Mouse (Mus musculus) skeletal muscle tissue, adult 2 months (tissue): ENCODE measurements at regions not wholly inside any gene's neighbourhood (a gene's known extent, or its start where the extent isn't known, plus 50 kb on each side); places are given as distances from the start of the nearest gene placed in this dataset.
A peak's percentile ranks its signal among the peaks of the same experiment; 100 is the strongest.
"Not testable (repeated sequence)": the region's sequence is repeated elsewhere in the genome, so short reads cannot be mapped to it uniquely, and the experiment has no call there.

Experiments used
- DNase-seq: peaks from one replicate; pipeline ENCODE4 v3.0.0-alpha.2; 2012; ENCODE audit warnings: low read depth, low spot score

DNA sequence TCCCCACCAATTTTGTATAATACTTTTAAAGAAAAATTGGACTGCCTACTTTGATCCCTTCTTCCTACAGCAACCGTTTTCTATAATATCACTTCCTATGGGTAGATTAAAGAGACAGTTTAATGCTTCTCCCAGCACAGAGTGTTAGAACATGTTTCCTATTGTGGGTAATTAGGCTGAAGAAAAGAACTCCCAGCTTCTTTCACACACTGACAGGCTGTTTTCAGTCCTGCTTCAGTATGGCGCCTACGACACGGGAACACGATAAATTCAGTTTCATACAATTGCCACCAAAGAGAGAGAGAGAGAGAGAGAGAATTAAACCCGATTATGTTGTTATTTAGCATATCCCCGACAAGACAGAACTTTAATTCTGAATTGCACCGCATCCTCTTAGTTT is 644.5 kb upstream of the Gm19410 start:
- DNase-seq, result no peak

DNA sequence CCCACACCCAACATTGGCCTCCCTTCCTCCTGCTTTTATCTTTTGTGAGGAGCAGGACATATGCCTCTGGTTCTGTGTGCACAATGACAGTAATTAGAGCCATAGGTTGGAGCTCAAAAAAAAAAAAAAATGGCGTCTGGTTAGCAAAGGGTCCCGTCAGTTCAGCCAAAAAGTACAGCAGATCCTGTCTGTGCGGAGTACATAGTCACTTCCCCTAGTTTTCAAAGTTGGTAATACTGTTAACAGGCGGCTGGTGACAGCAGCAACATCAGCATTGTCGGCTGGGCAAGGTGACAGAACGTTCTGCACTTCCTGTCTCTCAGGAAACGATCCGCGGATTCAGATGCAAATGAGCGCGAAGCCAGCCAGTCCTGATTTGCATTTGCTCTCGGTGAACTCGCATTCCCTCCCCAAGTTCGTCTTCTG is 642.4 kb upstream of the Gm19410 start:
- DNase-seq, result no peak

DNA sequence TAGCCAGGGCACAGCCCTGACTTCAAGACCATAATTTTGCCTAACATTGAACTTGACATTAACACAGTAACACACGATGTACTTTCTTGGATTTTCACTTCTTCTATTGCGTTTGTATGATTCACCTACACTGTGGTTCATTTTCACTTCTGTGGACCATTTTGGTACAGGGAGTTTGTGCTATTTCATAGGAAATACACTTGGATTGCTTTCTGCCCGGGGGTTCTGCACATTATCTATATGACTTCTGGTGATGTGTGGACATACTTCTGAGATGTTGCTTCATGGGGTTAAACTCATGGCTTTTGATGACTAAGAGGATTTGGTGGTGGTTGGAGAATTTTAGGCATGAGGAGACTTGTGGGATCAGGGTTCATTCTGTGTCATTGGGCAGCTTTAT is 640.4 kb upstream of the Gm19410 start:
- DNase-seq, result no peak

DNA sequence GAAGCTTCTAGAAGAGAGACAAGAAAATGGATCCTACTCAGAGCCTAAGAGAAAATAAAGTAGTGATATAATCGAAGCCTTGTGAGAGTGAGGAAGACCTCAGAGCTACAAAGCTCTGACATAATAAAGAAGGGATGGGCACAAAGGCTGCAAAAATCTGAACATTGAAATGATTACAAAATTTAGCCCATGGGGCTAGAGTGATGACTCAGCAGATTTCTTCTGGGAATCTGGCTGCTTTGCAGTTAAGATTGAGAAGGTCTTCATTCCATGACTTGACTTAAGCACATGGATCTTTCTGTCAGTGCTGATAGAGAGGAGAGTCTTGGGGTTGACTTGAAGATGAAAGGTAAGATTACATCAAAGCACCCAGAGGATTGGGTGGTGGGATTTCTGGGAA is 633.3 kb upstream of the Gm19410 start:
- DNase-seq, result no peak

DNA sequence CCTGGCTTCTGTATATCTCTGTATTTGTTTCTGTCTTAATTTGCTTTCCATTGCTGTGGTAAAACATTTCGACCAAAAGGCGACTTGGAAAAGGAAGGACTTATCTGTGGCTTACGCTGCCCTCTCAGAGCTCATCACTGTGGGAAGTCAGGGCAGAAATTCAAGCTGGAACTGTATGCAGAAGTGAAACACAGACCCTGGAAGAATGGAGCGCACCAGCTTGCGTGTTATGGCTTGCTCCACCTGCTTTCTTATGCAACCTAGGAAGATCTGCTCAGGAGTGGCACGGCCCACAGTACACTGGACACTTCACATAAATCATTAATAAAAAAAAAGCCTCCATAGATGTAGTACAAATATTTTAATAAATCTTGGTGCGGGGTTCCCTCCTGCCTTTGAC is 630.0 kb upstream of the Gm19410 start:
- DNase-seq, result no peak

DNA sequence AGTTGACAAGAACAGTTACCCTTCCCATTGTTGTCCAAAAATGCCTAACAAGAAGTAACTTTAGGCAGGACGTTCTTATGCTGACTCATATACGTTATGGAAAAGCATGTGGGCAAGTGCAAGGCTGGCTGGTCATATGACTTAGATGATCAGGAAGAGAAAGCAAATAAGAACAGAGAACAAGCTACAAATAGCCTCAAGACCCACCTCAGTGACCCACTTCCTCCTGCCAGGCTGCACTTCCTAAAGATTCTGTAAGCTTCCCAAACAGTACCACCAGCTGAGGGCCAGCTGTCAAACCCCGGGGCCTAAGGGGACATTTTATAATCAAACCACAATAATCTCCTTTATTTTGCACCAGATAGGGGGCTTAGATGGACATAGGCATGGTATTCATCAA is 628.9 kb upstream of the Gm19410 start:
- no peak for DNase-seq

DNA sequence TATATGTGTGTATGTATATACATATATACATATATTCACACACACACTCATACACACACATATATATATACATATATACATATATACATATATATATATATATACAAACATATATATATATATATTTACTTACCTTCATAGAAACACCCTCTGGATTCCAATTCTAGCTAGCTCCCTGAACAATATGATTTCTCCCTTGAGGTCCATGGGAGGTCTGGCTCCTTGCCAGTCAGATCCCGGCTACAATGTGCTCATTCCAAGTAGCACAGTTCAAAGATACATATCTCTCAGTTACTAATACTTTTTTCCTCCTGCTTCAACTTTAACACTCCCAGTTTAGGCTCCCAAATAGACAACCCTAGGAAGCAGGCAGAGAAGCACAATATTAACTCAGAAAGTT is 624.8 kb upstream of the Gm19410 start:
- DNase-seq, result no peak

DNA sequence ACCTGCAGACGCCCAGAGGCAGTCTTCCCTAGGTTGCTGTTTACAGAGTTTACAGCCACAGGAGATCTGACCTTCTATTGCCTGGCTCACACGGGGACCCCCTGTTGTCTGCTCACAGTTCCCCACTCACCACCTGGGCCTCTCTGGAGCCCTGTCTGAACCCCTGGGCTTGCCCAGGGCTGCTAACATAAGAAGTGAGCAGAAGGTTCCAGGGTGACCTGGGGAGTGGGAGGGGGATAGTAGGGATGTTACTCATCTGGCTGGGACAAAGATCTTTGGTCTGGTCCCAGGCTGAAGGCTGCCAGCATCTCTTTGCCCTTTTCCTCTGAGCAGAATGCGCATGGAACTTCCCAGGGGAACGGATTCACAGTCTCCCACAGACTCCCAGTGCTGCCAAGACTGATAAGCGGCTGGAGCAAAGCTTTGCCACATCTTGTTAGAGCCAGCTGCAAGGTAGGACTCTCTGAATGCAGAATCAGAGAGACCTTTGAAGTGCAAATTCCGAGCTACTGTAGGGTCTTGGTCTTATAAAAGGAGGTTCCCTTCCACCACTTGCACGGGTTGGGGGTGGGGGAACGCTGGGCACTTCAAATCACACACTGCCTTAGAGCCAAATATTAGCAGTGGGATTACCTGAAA is 622.5 kb upstream of the Gm19410 start:
- DNase-seq, result no peak

DNA sequence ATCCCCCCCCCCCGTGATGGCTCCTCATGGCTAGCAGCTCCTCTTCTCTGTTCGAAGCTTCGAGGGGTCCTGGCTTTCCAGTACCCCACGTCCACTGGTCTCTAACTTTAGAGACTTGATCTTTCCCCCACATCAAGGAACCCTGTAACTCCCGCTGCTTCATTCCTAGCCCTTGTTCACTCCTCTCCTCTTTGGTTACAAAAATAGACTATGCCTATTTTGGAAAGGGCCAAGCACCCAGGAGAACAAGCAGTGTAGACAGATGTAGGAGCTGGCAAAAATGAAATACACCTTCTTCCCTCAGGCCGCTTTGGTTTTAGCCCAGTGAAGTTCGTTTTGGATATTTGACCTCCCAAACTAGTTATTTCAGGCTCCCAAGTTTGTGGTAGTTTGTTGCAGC is 621.9 kb upstream of the Gm19410 start:
- no peak for DNase-seq

DNA sequence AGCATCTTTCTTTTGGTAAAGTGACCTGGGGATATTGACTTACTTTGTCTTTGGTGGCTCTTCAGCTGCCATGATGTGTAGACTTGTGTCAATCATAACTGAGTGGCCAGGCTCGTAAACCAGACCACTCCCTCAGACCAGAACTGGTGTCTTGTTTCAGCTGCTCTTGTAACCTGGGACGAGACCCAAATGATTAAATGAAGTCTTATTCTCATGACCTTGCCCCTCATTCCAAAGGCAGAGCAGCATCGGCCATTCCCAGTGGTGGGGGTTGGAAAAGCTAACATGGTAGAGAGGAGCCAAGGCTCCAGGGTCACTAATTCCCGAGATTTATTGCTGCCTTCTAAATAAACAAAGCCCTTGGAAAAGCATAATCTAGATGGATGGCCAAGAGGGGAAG is 621.2 kb upstream of the Gm19410 start:
- DNase-seq, result no peak

DNA sequence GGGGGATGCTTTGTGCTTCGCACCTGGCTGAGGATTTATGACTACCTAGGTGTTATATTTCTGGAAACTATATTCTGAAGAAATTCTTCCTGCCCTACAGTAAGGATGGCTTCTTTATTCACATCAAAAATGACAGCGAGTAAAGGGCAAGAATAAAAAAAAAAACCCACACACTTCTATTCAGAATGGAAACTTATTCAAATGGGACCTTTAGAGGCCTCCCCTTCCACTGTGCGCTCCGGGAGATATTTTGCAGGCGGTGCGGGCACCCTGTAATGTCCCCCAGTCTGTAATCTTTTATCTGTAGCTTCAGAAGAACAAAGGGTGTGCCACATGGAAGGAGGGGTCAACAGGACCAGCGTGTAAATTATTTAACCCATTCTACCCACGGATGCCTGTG is 618.1 kb upstream of the Gm19410 start:
- DNase-seq, result no peak

DNA sequence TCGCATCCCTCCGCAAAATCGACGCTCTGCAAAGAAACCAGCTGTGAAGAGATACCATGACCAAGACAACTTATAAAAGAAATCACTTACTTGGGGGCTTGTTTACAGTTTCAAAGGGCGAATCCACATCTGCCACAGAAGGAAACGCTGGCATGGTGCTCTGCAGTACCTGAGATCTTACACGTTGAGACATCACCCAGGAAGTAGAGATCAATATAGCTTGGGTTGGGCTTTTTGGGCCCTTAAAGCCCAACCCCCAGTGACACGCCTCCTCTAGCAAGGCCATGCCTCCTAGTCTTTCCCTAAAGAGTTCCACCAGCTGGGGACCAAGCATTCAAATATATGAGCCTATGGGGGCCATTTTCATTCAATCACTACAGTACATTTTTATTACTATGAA is 617.6 kb upstream of the Gm19410 start:
- no peak for DNase-seq

DNA sequence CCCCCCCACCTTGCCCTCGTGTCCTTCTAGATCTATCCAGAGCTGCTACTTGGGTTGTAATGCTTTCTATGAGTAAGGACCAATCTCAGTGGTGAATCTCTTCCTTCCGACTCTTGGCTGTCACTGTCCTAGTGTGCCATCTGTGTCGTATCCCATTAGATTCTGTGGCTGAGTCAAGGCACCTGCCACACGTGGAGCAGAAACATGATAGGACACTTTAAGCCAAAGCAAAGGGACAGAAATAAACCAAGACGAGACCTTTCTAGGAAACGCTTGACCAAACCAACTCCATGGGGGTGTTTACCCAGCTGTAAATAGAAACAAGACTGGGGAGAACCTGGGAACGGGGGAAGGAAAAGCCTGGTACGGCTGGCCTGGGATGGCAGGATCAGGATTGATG is 613.0 kb upstream of the Gm19410 start:
- DNase-seq, result peak; percentile 13

DNA sequence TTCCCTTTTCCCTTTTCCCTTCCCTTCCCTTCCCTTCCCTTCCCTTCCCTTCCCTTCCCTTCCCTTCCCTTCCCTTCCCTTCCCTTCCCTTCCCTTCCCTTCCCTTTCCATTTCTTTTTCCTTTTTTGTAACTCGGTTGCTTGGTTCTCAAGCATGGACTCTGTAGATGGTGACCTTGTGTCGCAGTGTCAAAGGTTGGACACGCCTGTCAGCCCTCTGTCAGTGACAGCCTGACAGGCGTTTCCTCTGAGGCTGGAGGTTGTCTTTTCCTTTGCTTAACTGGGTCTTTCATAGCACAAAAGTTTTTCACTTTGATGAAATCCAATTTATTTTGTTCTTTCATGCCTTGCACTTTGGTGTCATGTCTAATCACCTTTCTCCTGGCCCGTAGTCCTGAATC is 609.3 kb upstream of the Gm19410 start:
- DNase-seq, result no peak

DNA sequence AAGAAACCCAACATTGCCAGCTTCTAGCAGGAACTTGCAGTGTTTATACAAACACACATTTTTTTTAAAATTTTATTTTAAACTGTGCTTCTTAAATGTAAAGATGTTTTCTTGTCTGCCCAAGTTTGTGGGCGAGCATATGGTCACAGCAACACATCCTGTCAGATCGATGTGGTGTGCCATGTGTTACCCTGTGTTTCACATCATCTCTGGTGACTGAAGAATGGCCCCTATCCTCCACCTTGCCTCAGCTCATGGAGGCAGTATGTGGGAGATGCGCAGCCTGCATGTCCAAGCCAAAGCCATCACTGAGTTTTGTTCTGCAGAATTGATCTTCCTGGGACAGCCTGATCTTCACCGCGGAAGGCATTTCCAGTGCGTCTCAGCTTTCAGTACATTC is 607.9 kb upstream of the Gm19410 start:
- DNase-seq, result no peak

DNA sequence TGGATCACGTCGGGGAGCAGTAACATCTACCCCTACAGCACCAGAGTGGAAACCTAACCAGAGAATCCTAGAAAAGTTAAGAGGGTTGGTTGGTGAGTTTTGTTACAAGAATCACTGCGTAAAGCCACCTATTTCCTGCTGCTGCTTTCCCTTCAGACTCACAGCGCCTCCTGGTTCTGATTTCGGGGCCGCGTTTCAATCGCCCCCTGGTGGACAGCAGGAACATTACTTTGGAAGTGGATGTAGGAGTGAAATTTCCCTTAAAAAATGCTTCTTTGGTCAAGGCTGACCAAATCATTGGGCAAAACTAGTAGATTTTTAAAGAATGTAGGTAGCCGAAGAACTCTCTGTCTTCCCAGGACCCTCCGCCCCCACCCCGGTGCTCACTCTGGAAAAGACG is 606.3 kb upstream of the Gm19410 start:
- DNase-seq, result peak; percentile 42

DNA sequence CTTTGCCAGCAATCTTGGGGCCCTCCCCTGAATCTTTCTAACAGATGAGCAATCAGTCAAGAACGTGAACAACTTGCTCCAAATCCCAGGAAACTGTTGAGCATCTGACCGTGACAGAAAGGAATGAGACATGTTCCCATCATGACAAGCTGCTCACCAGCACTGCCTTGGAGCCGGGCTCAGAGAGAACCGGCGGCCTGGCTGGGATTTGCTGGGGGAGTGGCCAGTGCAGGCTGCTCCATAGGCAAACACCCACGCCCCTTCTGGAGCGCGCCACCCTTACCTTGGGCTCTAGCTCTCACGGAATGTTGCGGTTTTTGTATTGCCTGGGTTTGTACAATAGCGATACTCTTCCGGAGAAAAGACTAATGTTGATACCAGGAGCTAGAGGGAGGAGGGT is 605.4 kb upstream of the Gm19410 start:
- DNase-seq, result no peak

DNA sequence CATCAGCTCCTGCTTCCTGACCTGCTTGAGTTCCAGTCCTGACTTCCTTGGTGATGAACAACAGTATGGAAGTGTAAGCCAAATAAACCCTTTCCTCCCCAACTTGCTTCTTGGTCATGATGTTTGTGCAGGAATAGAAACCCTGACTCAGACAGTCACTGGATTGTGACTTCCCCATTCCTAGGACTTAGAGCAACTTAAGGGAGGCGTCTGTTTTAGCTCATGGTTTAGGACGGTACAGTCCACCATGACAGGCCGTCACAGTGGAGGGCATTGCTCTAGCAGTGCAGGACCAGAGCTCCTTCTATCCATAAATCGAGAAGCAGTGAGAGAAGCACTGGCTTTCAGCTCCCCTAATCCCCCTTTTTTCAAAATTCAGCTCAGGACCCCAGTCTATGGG is 603.4 kb upstream of the Gm19410 start:
- not testable (repeated sequence) for DNase-seq

DNA sequence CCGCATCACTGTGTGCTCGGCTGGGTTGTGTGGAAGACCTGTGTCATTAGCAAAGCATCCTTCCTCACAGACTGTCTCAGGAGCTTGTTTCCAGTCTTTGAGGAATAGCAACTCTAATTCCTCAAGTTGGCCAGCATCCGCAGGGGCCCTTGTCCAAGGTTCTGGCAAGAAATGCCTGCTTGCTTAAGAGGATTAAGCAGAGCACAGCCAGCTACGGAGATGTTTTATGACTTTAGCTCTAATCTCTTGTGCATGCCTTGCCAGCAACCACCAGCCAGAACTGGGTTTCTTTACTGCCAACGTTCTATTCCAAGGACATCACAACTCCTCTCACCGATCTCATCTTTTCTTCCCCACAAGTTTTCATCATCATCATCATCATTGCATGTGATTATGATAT is 599.0 kb upstream of the Gm19410 start:
- no peak for DNase-seq

DNA sequence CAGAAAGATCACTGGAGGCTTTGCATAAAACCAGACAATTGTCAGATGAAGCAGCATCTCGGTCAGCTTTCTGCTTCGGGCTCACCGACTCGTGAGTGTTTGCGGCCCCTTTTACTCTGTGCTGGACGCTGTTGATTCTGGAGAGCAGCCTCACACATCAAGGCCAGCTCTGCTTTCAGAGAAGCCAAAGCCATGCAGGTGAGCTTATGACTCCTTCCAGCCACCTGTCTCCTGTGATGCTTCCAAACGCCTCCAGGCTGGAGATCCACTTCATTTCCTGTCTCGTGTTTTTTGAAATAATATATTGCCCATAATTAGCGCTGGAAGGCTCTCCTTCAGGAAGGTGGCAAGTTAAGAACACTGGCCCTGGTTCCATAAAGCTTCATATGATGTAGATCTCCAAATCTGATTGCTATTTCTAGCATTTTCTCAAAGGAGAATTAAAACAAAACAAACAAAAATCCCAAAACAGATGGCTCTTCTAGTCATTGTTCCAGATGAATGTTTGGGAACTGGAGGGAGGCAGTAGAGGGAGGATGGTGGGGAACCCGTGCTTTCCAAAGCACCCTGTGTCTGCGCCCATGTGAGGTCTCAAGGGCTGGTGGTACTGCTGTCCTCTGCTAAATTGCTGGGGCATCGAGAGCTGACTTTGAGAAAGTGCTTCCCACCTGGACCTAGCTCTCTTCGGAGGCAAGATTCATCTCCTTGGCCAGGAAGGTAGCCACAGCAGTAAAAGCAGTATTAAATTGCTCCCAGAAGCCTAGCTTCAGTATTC is 593.9 kb upstream of the Gm19410 start:
- no peak for DNase-seq

DNA sequence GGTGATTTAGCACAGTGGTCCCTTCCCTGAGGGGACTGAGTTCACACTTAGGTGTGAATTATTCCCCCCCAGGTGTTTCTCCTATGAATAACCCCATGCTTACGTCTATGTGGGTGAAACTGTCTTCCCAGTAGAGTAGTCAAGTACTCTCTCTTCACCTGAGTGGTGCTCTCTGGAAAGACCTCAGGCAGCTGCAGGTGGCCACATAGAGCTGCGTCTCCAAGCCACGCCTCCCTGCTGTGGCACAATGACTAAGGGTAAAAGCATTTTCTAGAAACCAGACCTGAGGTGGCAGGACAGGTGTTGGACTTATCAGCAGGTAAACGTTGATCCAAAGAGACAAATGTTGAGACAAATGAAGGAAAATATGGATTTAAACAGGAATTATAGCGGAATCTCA is 588.3 kb upstream of the Gm19410 start:
- no peak for DNase-seq

DNA sequence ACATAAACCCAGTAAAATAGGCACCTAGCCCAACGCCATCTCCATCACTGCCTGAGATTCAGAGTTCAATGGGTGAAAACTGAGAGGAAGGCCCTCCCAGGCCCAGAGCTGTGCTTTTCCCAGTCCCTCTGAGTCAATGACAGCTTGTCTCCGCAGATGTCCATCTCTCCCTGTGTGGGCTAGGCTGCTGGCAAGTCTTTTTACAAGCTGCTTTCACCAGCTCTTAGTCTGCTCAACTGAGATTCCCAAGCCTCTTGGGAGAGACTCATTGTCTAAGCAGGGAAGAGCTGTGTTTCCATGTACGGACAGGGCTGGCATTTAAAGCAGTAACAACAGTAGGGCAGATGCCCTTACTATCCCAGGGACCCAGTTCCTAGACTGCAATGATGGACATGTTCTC is 585.5 kb upstream of the Gm19410 start:
- no peak for DNase-seq

DNA sequence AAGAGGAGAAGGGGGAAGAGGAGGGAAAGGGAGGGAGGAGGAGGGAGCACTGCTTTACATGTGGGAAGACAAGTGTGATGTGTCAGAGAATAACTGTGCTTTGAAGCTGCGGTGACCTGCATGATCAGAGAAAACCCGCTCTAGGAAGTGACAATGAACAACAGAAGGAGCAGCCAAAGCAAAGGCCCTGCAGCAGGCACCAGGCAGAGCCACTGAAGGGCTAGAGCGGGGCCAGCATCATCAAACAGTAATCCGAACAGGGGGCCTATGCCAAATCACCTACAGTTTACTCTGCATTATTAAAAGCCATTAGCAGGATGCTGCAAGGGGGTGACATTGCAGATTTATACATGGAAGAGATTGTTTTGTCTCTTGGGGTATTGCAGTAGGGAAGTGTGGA is 583.4 kb upstream of the Gm19410 start:
- DNase-seq, result no peak

DNA sequence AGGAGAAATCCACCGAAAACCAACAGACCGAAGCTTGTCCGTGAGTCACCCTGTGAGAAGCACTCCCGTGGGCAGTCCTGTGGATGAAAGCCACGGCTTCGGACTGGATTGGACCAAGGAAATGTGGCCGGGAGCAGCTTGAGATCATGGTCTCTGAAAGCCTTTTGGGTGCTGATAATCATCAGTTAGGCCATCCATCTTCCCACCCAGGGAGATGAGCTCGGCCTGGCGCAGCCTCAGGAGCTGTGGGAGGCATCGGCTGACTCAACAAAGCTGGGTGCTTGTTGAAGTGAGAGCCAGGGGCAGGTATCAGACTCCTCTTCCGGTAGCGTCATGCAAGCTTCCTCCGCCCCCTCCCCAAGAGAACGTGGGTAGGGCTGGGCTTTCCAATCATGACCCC is 582.2 kb upstream of the Gm19410 start:
- no peak for DNase-seq
